Mouse (Mus musculus) gastrocnemius, adult 2 months (tissue): ENCODE data around the gene Dnah17. TPM values are rescaled to one million over a fixed set of nuclear protein-coding genes. Genes with fewer than 3 reads are reported as not detected.
A peak's percentile ranks its signal among the peaks of the same experiment; 100 is the strongest.

Experiments used
- DNase-seq: peaks from one replicate; pipeline ENCODE4 v3.0.0; 2022
- H3K27ac ChIP-seq: fragments of 200-600 bp; 2 replicates; pipeline ENCODE4 v1.8.1; 2022; ENCODE audit warnings: mild to moderate bottlenecking
- H3K4me3 ChIP-seq: fragments of 200-600 bp; 2 replicates; pipeline ENCODE4 v1.8.1; 2022; ENCODE audit warnings: mild to moderate bottlenecking, moderate library complexity
- CTCF ChIP-seq: fragments of 200-600 bp; IDR thresholded peaks from 2 replicates; pipeline ENCODE4 v1.8.1; 2022; ENCODE audit warnings: antibody characterized with exemption, mild to moderate bottlenecking, moderate library complexity
- intact Hi-C: fragments of 180-260 bp; cut with DNase I; formaldehyde crosslinking; loops from one replicate; pipeline ENCODE4 v1.15.1; 2025
- total RNA-seq, 2 experiments: library from RNA; stranded (reverse); gene quantifications; 2 replicates each; pipeline ENCODE4 v1.2.3; 2021

Gene Dnah17
- total RNA-seq, 2 experiments from 2014 or later: 0.05 to 0.06 TPM

DNA sequence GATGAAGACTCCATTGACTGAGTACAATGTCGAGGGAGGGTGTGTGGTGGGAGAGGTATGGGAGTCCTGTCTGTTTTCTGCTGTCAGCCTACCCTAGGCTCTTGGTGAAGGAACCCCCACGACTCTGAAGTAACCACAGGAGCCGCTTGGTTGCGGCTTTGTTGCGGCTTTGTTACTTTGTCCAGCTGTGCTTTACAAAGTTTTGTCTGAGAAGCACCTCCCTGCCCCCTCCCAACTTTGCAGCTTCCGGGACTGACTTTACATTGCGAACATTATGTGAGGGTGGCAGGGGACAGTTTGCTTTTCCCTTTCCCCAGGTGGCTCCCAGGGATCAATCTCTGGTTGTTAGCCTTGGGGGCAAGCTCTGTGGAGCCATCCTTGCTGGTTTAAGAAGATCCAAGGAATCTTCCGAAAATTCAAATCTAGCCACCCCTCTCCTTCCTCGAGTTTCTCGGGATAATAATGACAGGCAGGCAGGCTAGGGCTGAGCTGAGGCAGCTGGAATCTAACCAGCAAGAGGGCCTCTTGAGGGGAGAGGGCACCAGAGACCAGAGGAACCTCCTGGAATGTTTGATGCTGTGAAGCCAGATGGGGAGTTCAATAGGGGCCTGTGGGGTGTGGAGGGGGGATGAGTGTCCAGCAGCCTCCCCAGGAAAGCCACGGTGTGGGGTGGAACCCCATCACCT is 59.1 kb downstream of the Dnah17 start:
- DNase-seq: no peak
- intact Hi-C loops: no loop called here
- Histone ChIP-seq H3K4me3 (no peak overlapping the region), H3K27ac (no peak overlapping the region)
- no peak for TF ChIP-seq CTCF

DNA sequence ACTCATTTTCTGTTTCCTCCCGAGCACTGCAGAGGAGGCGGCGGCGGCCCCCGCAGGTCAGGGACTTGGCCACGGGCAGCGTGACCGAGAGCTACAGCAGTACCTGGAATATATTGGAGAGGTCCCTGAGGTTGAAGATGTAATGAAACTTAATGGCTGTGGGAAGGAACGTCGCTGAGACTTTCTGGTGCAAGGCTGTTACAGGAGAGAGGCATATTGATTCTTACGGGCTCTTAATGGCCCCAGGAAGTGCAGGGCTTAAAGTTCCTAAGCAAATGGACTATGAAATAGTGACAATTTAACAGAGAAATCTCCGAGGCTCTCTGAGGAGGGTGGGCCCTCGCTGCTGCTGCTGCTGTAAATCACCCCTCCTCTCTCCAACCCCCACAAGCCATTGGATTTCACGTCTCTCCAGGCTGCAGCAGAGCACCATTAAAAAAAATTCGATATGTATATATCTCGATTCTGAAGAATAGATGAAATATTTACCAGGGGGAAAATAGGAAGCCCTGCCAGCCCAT is 61.6 kb downstream of the Dnah17 start:
- intact Hi-C loops: no loop called here

DNA sequence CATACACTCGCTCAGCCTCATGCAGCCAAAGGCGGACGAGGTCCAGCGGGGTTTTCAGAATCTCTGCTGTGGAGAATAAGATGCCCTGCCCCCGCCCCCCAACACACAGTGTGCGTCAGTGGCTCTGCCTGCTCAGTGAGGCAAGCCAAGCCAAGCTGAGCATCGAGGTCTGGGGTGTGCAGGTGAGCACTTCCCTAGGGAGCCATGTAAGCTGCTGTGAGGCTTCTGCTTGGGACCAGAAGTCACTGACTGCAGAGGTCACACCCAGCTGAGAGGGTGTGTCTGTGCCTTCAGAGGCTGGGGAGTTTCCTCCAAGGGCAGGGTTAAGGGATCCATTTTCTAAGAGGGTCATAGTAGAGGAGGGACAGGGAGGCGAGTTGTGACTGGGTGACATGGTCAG is 62.8 kb downstream of the Dnah17 start:
- H3K27ac ChIP-seq: no peak overlapping the region
- H3K4me3 ChIP-seq: no peak overlapping the region
- no peak for TF ChIP-seq CTCF
- intact Hi-C loops: no loop called here
- no peak for DNase-seq

More for the DNA sequence above, 61.6 kb downstream of the Dnah17 start:
- Histone ChIP-seq H3K4me3 (no peak overlapping the region), H3K27ac (no peak overlapping the region)
- no peak for TF ChIP-seq CTCF
- DNase-seq: no peak

DNA sequence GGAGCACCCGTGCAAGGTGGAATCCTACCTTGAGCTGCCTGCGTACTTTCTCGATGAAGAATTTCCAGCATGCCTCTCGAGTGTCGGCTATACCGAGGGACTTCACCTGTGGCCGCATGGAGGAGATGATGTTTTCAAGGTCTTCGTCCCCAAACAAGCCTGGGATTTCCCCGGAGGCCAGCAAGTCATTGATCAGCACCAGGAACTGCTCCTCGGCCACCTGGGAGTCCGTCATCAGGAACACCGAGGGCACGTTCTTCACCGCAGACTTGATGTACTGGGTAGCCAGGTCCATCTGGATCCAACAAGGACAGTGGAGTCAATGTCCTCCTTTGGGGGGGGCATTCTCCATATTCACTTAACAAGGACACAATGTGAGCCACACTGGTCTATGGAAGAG is 70.4 kb downstream of the Dnah17 start:
- intact Hi-C loops: no loop called here
- Histone ChIP-seq H3K4me3 (no peak overlapping the region), H3K27ac (no peak overlapping the region)
- TF ChIP-seq CTCF: no peak
- DNase-seq: no peak

DNA sequence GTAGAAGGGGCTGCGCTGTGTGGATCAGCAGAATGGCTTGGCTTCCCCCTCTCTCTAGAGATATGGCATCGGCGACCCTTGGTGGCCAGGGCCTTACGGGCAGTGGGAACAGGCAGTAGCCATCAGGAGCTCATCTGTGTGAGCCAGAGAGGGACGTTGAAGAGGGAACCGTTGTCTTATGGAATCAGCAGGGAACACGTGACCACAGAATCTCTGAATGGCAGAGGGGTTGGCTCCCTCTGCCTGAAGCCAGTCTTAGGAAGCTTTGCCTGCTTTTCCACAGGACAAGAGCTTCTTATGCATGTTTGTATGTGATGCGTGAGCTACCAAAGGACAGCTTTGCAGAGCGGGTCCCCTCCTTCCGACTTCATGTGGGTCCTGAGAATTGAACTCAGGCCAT is 71.6 kb downstream of the Dnah17 start:
- H3K27ac ChIP-seq: no peak overlapping the region
- no peak for DNase-seq
- no peak for TF ChIP-seq CTCF
- intact Hi-C loops: no loop called here
- no peak overlapping the region for H3K4me3 ChIP-seq

DNA sequence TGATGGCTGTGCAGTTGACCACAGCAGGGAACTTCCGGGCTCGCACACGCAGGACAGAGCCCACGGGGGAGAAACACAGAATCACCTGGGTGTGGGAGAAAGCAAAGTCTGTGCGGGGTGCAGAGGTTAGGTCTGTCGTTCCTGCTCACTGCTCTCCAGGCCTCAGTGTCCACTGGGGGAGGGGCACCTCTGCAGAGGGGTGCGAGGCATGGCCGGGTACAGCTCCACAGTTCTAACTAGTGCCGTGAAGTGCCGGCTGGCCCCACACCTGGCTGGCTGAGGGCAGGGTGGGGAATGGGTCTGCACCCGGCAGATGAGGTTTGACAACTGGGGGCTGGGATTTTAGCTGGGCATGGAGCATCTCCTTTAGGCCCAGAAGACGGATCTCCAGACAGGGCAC is 72.1 kb downstream of the Dnah17 start:
- Histone ChIP-seq H3K4me3 (no peak overlapping the region), H3K27ac (no peak overlapping the region)
- no peak for TF ChIP-seq CTCF
- intact Hi-C loops: no loop called here
- no peak for DNase-seq

DNA sequence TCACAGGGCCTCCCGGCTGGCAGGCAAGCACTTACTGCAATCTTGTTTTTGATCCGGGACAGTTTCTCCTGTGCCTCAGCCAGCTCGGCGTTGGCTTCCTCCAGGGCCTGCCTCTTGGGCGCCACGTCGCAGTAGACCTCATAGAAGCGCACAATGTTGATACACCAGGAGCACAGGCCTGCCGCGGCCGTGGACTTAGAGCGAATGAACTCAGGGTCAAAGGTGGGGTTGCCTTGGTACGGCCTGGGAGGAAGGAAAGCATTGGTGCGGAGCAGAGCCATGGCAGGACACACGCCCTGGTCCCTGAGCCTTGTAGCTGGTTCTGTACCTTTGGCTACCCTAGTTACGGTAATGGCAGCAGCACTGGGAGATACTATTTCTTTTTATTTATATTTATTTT is 80.3 kb downstream of the Dnah17 start:
- TF ChIP-seq CTCF: no peak
- no peak for DNase-seq
- intact Hi-C loops: no loop called here
- Histone ChIP-seq H3K4me3 (no peak overlapping the region), H3K27ac (no peak overlapping the region)

DNA sequence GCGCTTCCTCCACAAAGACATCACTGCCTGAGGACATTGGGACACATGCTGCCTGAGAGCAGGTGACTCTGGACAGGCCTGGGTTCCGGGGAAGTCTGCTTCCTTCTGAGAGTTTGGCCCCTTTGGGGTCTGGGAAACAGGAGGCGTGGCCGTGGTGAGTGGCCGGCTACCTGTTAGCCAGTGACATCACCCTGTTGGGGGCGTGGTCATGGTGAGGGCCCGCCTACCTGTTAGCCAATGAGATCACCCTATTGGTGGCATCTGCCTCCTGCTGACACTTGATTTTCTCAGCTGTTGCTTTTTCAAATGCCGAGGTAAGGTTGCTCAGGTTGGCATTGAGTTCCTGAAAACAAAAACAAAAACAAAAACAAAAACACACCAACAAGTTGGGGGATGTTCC is 80.8 kb downstream of the Dnah17 start:
- intact Hi-C loops: no loop called here
- Histone ChIP-seq H3K4me3 (no peak overlapping the region), H3K27ac (no peak overlapping the region)
- no peak for TF ChIP-seq CTCF
- DNase-seq: no peak

DNA sequence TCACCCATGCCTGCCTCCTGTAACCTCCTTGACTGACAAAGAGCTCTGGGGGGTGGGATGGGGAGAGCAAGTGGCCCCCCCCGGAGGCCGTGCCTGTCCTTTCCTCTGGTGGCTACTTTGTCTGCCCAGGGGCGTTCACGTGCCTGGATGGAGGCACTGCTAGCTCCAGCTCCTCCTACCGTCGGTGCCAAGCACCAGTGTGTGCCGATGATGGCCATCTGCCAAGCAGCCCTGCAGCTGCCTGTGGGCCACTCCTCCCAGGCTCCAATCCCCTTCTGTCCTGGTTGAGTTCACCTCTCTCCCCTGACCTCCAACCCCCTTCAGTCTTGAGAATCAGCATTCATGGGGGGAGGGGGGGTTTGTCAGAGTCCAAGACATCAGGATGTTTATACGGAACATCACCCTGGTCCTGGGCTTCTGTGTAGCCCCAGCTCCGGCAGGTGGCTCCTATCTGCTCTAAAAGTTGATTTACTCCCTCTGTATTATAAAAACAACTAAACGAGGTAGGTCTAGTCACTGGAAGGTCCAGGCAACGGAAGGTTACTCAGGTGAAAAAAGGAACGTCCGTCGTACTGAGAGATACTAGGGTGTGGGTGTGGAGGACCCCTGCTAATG is 87.0 kb downstream of the Dnah17 start:
- no peak overlapping the region for H3K27ac ChIP-seq
- peak; percentile 62 for DNase-seq

DNA sequence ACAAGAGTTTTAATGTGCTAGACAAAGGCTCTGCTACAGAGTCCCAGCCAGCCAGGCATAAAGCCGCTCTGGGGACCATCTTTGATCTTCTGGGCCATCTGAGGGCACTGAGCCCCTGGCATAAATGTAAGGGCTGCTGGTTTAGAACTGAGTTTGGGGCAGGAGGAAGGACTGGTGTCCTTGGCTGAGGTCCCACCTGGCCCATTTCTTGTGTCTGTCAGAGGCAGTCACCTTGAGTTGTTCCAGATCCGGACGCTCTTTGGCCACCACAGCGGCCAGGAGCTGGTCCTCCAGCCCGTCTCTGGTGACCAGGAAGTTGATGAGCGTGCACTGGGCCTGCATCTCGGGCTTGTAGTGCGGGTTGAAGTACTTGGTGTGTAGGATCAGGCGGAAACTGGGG is 87.6 kb downstream of the Dnah17 start:
- H3K27ac ChIP-seq: no peak overlapping the region

More for the DNA sequence above, 87.0 kb downstream of the Dnah17 start:
- intact Hi-C loops: no loop called here
- TF ChIP-seq CTCF: no peak
- no peak overlapping the region for H3K4me3 ChIP-seq

DNA sequence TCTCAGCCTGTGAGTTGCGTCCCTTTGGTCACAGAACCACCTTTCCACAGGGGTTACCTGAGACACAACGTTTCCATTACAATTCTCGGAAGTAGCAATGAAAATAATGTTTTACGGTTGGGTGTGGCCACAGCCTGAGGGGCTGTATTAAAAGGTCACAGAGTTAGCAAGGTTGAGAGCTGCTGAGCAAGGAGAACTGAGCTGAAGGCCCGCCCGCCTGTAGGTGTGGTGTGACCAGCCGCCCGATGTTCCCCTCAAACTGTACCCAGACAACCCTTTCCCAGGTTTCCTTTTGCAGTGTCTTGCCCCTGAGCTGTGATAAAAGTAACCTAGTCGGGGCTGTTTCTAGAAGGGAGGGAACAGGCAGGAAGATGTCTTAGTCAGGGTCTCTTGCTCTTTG is 95.4 kb downstream of the Dnah17 start:
- TF ChIP-seq CTCF: no peak
- H3K27ac ChIP-seq: no peak overlapping the region
- intact Hi-C loops: no loop called here
- no peak overlapping the region for H3K4me3 ChIP-seq
- no peak for DNase-seq

More for the DNA sequence above, 87.6 kb downstream of the Dnah17 start:
- DNase-seq: no peak
- no peak for TF ChIP-seq CTCF
- intact Hi-C loops: no loop called here
- no peak overlapping the region for H3K4me3 ChIP-seq

DNA sequence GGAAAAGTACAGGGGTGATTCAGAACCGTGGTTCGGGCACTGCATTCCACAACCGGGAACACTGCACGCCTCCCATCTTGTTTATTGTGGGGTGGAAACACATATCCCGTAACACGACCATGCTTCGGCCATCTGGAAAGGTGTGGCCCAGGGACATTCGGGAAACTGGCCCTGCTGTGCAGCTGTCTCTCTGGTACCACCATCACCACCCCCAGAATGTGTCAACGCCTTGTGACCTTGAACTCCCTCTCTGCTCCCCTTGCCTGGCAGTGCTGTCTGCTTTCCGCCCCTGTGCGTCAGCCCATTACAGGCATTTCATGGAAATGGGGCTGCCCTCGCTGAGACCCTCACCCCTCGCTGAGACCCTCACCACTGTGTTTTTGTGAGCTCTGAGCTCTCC is 96.0 kb downstream of the Dnah17 start:
- Histone ChIP-seq H3K4me3 (no peak overlapping the region), H3K27ac (no peak overlapping the region)
- intact Hi-C loops: no loop called here
- DNase-seq: no peak
- TF ChIP-seq CTCF: no peak

DNA sequence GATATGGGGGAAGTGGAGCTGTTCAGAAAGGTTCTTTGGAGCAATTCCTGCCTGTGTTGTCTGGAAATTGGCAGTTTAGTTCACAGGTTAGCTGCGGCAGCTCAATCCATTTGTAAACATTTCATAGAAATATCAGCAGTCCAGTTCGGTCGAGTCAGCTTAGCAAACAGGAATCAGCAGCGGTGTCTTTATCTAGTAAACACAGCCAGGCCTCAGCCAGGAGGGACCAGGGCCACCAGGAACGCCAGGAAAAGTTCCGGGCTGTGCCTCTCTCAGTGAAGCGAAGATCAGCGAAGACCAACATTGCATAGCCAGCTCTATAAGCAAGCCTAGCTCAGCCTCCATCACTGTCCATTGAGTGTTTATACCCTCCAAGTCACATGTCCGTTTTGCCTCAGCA is 99.3 kb downstream of the Dnah17 start:
- no peak overlapping the region for H3K4me3 ChIP-seq
- TF ChIP-seq CTCF: no peak
- intact Hi-C loops: no loop called here
- DNase-seq: no peak
- H3K27ac ChIP-seq: no peak overlapping the region

DNA sequence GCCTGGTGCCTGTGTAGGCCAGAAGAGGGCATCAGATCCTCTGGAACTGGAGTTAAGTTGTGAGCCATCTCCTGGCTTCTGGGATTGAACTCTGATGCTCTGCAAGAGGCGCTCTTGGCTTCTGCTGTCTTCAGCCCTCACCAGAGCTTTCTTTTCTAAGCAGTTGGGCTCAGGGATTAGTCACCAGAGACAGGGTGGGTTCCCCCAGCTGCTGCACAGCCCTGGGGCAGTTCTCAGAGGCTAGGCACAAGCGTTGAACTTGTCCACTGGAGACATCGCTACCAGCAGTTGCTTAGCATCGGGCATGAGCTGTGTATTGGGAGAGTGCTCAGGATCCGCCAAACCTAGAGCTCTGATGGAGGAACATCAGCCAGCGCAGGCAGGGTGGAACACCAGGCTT is 101.3 kb downstream of the Dnah17 start:
- no peak overlapping the region for H3K27ac ChIP-seq
- intact Hi-C loops: no loop called here
- no peak overlapping the region for H3K4me3 ChIP-seq
- no peak for TF ChIP-seq CTCF
- no peak for DNase-seq
